Mouse (Mus musculus): ENCODE measurements at regions not wholly inside any gene's neighbourhood (a gene's known extent, or its start where the extent isn't known, plus 50 kb on each side); places are given as distances from the start of the nearest gene placed in this dataset.

GRCm38 (mm10) chr17:13581995-13582588, 178.2 kb upstream of the Afdn start:
- in situ Hi-C loops (cut with MboI, MseI), result loop anchor here (25.0 kb wide), 1 partner anchor 355 kb away; the partner anchor contains the start of gene Gm7168

GRCm38 (mm10) chr17:13583475-13584233, 176.7 kb upstream of the Afdn start:
- in situ Hi-C loops (cut with MboI, MseI), result loop anchor here (25.0 kb wide), 1 partner anchor 354 kb away; the partner anchor contains the start of gene Gm7168

- in situ Hi-C loops (cut with MboI, MseI), result loop anchor here (25.0 kb wide), 1 partner anchor 353 kb away; the partner anchor contains the start of gene Gm7168
These were observed 175.9 kb upstream of the Afdn start for GRCm38 (mm10) chr17:13584394-13584793.

GRCm38 (mm10) chr17:13590240-13590837, 170.0 kb upstream of the Afdn start:
- in situ Hi-C loops (cut with MboI, MseI), result loop anchor here (5.0 to 25.0 kb wide), 4 partner anchors 67 to 347 kb away; partner anchors contain the start of gene Gm7168

All from T-helper 2 cell (primary cell).